Mouse (Mus musculus): ENCODE measurements around the gene Ppp1r12a.

DNA sequence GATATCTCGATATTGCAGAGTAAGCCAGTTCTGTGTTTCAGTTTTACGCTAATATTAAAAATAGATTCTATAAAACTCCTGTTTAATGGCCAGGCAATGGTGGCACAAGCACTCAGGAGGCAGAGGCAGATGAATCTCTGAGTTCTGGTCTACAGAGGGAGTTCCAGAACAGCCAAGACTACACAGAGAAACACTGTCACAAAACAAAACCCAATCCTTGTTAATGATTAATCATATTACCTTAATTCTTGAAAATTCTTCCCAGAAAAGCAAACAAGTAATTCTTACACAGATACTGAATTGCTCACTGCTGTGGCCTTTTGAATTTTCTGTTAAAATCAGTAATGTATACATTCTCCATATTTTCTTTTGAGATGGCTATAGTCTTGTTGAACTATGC is 37.0 kb downstream of the Ppp1r12a start:
- TF ChIP-seq CTCF (IDR thresholded peaks at IDR 0.05) (no peak), EP300 (IDR thresholded peaks at IDR 0.05; ENCODE audit: insufficient read depth, low read depth, low read length) (no peak), POLR2A (IDR thresholded peaks at IDR 0.05; ENCODE audit: insufficient read depth, low read depth, low read length) (no peak)
